Mouse (Mus musculus): ENCODE results near the gene Krt19.

DNA sequence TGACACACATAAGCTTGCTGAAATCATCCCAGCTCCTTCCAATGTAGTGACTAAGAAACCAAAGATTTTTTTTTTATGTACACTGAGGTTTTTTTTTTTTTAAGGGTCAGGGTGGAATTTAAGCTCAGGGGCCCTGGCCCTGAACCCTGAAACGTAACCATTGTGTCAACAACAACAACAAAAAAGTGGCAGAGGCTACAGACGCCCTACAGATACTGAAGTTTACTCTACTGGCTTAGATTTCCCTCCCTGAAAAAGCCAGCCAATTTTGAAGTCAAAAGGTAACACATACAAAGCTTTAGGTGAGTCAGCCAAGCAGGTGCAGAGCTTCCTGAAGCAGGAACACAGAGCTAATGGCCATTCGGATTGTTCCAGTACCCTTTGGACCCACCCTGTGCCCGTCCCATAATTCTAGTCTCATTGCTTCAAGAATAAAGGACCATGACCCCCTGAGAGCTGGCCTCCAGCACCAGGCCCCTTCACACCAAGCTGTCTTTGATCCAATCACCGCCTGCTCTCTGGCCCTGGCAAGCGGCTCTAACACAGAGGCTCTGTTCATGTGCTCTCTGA is 9.5 kb upstream of the Krt19 start:
- no peak for TF ChIP-seq CTCF (IDR thresholded peaks at IDR 0.05; ENCODE audit: borderline replicate concordance, insufficient read depth, low read depth, low read length)
- no peak for TF ChIP-seq POLR2A (IDR thresholded peaks at IDR 0.05; ENCODE audit: borderline replicate concordance, insufficient read depth, low read length)
